Mouse (Mus musculus): ENCODE data around the gene Pttg1ip. TPM values are rescaled to one million over a fixed set of nuclear protein-coding genes. Genes with fewer than 3 reads are reported as not detected.

Pttg1ip gene
- polyA plus RNA-seq, 1 experiment from 2014 or later, result 79.6 TPM

GRCm38 (mm10) chr10:77623639-77624400 lies 42.3 kb downstream of the Pttg1ip start:
- peaks cover 57% of the 10 kb centered on the region for H3K4me1 ChIP-seq (replicated peaks)
- H3K27ac ChIP-seq (replicated peaks), result peak overlapping the region; percentile 96
- H3K4me3 ChIP-seq (replicated peaks), result peak overlapping the region; percentile 95
- H3K27me3 ChIP-seq, result no peaks in the 10 kb centered on the region
- ATAC-seq (ENCODE audit: insufficient read depth), result no peak
- 0 out of 2 replicates have a peak overlapping the region, but pooled peaks have one; percentile 15 for H3K9ac ChIP-seq
- no peaks in the 10 kb centered on the region for H3K9me3 ChIP-seq (replicated peaks)
- peaks cover 22% of the 10 kb centered on the region for H3K36me3 ChIP-seq (replicated peaks)
- H3K4me2 ChIP-seq, result peak overlapping the region; percentile 88
- 78% methylated on average over 10 of the region's 10 CpGs for WGBS (ENCODE audit: insufficient replicate concordance)

- H3K4me2 ChIP-seq, result peak overlapping the region; percentile 88
- no peaks in the 10 kb centered on the region for H3K27me3 ChIP-seq
- peak overlapping the region; percentile 38 for H3K27ac ChIP-seq (replicated peaks)
- H3K4me3 ChIP-seq (replicated peaks), result no peak overlapping the region
- ATAC-seq (ENCODE audit: insufficient read depth), result no peak
- H3K9me3 ChIP-seq (replicated peaks), result no peaks in the 10 kb centered on the region
- 68% methylated on average over 7 of the region's 7 CpGs for WGBS (ENCODE audit: insufficient replicate concordance)
- H3K4me1 ChIP-seq (replicated peaks), result peaks cover 61% of the 10 kb centered on the region
- H3K9ac ChIP-seq, result 0 out of 2 replicates have a peak overlapping the region, but pooled peaks have one; percentile 15
- H3K36me3 ChIP-seq (replicated peaks), result peaks cover 24% of the 10 kb centered on the region
These were observed 43.1 kb downstream of the Pttg1ip start for GRCm38 (mm10) chr10:77624570-77624995.

- H3K4me1 ChIP-seq (replicated peaks), result peaks cover 67% of the 10 kb centered on the region
- H3K27ac ChIP-seq (replicated peaks), result peak overlapping the region; percentile 64; the same call in 1 of the 2 replicates
- H3K36me3 ChIP-seq (replicated peaks), result peaks cover 32% of the 10 kb centered on the region
- no peak overlapping the region for H3K9ac ChIP-seq
- H3K4me2 ChIP-seq, result no peak overlapping the region; the same call in 1 of the 2 replicates
- H3K4me3 ChIP-seq (replicated peaks), result no peak overlapping the region
- no peak for ATAC-seq (ENCODE audit: insufficient read depth)
- no peaks in the 10 kb centered on the region for H3K27me3 ChIP-seq
- 73% methylated on average over 7 of the region's 7 CpGs for WGBS (ENCODE audit: insufficient replicate concordance)
- H3K9me3 ChIP-seq (replicated peaks), result no peaks in the 10 kb centered on the region
These were observed 44.5 kb downstream of the Pttg1ip start for GRCm38 (mm10) chr10:77626036-77626435.

- Histone ChIP-seq H3K27me3 (no peaks in the 10 kb centered on the region), H3K36me3 (replicated peaks) (peaks cover 37% of the 10 kb centered on the region), H3K9me3 (replicated peaks) (no peaks in the 10 kb centered on the region), H3K4me3 (replicated peaks) (no peak overlapping the region), H3K9ac (no peak overlapping the region), H3K4me1 (replicated peaks) (peaks cover 63% of the 10 kb centered on the region), H3K4me2 (peak overlapping the region; percentile 23), H3K27ac (replicated peaks) (peak overlapping the region; percentile 64)
- no peak for ATAC-seq (ENCODE audit: insufficient read depth)
- WGBS (ENCODE audit: insufficient replicate concordance), result 28% methylated on average over 7 of the region's 7 CpGs
These were observed 45.1 kb downstream of the Pttg1ip start for GRCm38 (mm10) chr10:77626591-77626990.

- H3K27ac ChIP-seq (replicated peaks), result no peak overlapping the region
- H3K4me3 ChIP-seq (replicated peaks), result no peak overlapping the region
- no peaks in the 10 kb centered on the region for H3K9me3 ChIP-seq (replicated peaks)
- H3K4me2 ChIP-seq, result no peak overlapping the region
- peaks cover 59% of the 10 kb centered on the region for H3K4me1 ChIP-seq (replicated peaks)
- no peak for ATAC-seq (ENCODE audit: insufficient read depth)
- no peaks in the 10 kb centered on the region for H3K27me3 ChIP-seq
- no peak overlapping the region for H3K9ac ChIP-seq
- WGBS (ENCODE audit: insufficient replicate concordance), result 26% methylated on average over 2 of the region's 2 CpGs
- H3K36me3 ChIP-seq (replicated peaks), result peaks cover 44% of the 10 kb centered on the region
These were observed 46.0 kb downstream of the Pttg1ip start for GRCm38 (mm10) chr10:77627497-77627896.

GRCm38 (mm10) chr10:77629163-77629562 lies 47.6 kb downstream of the Pttg1ip start:
- Histone ChIP-seq H3K4me3 (replicated peaks) (no peak overlapping the region), H3K9me3 (replicated peaks) (no peaks in the 10 kb centered on the region), H3K9ac (no peak overlapping the region), H3K27ac (replicated peaks) (no peak overlapping the region), H3K36me3 (replicated peaks) (peaks cover 56% of the 10 kb centered on the region), H3K4me2 (no peak overlapping the region), H3K4me1 (replicated peaks) (peaks cover 46% of the 10 kb centered on the region), H3K27me3 (no peaks in the 10 kb centered on the region)
- ATAC-seq (ENCODE audit: insufficient read depth), result no peak
- WGBS (ENCODE audit: insufficient replicate concordance), result 77% methylated on average over 3 of the region's 3 CpGs

- Histone ChIP-seq H3K4me1 (replicated peaks) (peaks cover 44% of the 10 kb centered on the region), H3K9me3 (replicated peaks) (no peaks in the 10 kb centered on the region), H3K36me3 (replicated peaks) (peaks cover 59% of the 10 kb centered on the region), H3K4me2 (no peak overlapping the region), H3K4me3 (replicated peaks) (no peak overlapping the region), H3K27me3 (no peaks in the 10 kb centered on the region), H3K9ac (no peak overlapping the region), H3K27ac (replicated peaks) (no peak overlapping the region)
- ATAC-seq (ENCODE audit: insufficient read depth), result no peak
- 74% methylated on average over 1 of the region's 1 CpGs for WGBS (ENCODE audit: insufficient replicate concordance)
These were observed 48.5 kb downstream of the Pttg1ip start for GRCm38 (mm10) chr10:77629970-77630369.

- Histone ChIP-seq H3K27ac (replicated peaks) (no peak overlapping the region), H3K4me2 (no peak overlapping the region), H3K27me3 (no peaks in the 10 kb centered on the region), H3K9ac (no peak overlapping the region), H3K36me3 (replicated peaks) (peaks cover 79% of the 10 kb centered on the region), H3K4me1 (replicated peaks) (peaks cover 33% of the 10 kb centered on the region), H3K4me3 (replicated peaks) (no peak overlapping the region), H3K9me3 (replicated peaks) (no peaks in the 10 kb centered on the region)
- no peak for ATAC-seq (ENCODE audit: insufficient read depth)
- 79% methylated on average over 6 of the region's 6 CpGs for WGBS (ENCODE audit: insufficient replicate concordance)
These were observed 52.5 kb downstream of the Pttg1ip start for GRCm38 (mm10) chr10:77634016-77634415.

- Histone ChIP-seq H3K4me3 (replicated peaks) (no peak overlapping the region), H3K9ac (no peak overlapping the region), H3K36me3 (replicated peaks) (peaks cover 82% of the 10 kb centered on the region), H3K4me2 (no peak overlapping the region), H3K27ac (replicated peaks) (no peak overlapping the region), H3K27me3 (no peaks in the 10 kb centered on the region), H3K4me1 (replicated peaks) (peaks cover 31% of the 10 kb centered on the region), H3K9me3 (replicated peaks) (no peaks in the 10 kb centered on the region)
- no peak for ATAC-seq (ENCODE audit: insufficient read depth)
- 66% methylated on average over 13 of the region's 13 CpGs for WGBS (ENCODE audit: insufficient replicate concordance)
These were observed 53.1 kb downstream of the Pttg1ip start for GRCm38 (mm10) chr10:77634452-77635231.

- H3K27ac ChIP-seq (replicated peaks), result no peak overlapping the region
- ATAC-seq (ENCODE audit: insufficient read depth), result peak; percentile 22; the same call in 1 of the 2 replicates
These were observed 54.9 kb downstream of the Pttg1ip start for GRCm38 (mm10) chr10:77636234-77636922.

GRCm38 (mm10) chr10:77638956-77639355 lies 57.4 kb downstream of the Pttg1ip start:
- 80% methylated on average over 6 of the region's 6 CpGs for WGBS (ENCODE audit: insufficient replicate concordance)
- H3K4me1 ChIP-seq (replicated peaks), result peaks cover 24% of the 10 kb centered on the region
- no peak overlapping the region for H3K27ac ChIP-seq (replicated peaks)
- no peak overlapping the region for H3K9ac ChIP-seq
- H3K4me2 ChIP-seq, result no peak overlapping the region
- no peaks in the 10 kb centered on the region for H3K9me3 ChIP-seq (replicated peaks)
- peaks cover 89% of the 10 kb centered on the region for H3K36me3 ChIP-seq (replicated peaks)
- no peaks in the 10 kb centered on the region for H3K27me3 ChIP-seq
- no peak for ATAC-seq (ENCODE audit: insufficient read depth)
- H3K4me3 ChIP-seq (replicated peaks), result no peak overlapping the region

More at GRCm38 (mm10) chr10:77636234-77636922, 54.9 kb downstream of the Pttg1ip start:
- 71% methylated on average over 7 of the region's 7 CpGs for WGBS (ENCODE audit: insufficient replicate concordance)
- Histone ChIP-seq H3K9ac (no peak overlapping the region), H3K4me2 (no peak overlapping the region), H3K4me3 (replicated peaks) (no peak overlapping the region), H3K36me3 (replicated peaks) (peaks cover 86% of the 10 kb centered on the region), H3K9me3 (replicated peaks) (no peaks in the 10 kb centered on the region), H3K4me1 (replicated peaks) (peaks cover 24% of the 10 kb centered on the region), H3K27me3 (no peaks in the 10 kb centered on the region)
